Mouse (Mus musculus): Measurements from ENCODE around the gene C1qb. TPM values are rescaled to one million over a fixed set of nuclear protein-coding genes. Genes with fewer than 3 reads are reported as not detected.

C1qb gene
- total RNA-seq, 2 experiments from 2014 or later, result 56.6 to 61.3 TPM

- DNase-seq (ENCODE audit: low spot score in 2 of 2), result no peak
- intact Hi-C loops (cut with DNase I), result no loop called here
These were observed 24.2 kb downstream of the C1qb start for GRCm38 (mm10) chr4:136861806-136862205.

GRCm38 (mm10) chr4:136860022-136860421, 26.0 kb downstream of the C1qb start:
- intact Hi-C loops (cut with DNase I), result no loop called here
- DNase-seq (ENCODE audit: low spot score in 2 of 2), result no peak

DNA sequence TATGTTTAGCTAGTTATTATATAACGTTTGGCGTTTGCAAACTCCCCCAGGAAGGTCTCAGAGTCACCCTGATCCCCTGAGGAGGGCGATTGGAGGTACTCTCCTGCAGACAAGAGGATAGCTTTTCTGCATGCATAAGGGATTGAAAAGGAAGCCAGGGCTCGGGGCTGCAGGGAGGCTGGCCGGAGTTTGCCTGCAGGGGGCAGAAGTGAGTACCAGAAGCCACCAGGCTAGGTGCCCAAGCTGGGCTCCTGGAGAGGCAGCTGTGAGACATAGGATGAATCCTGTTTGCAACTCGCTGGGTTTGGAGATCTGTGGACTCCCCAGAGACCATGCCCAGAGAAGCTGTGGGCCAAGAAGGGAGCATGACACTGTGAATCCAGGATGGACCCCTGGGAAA, 30.9 kb downstream of the C1qb start:
- intact Hi-C loops (cut with DNase I), result no loop called here
- peak in 1 of 2 experiments; percentile 48 for DNase-seq (ENCODE audit: low spot score in 2 of 2)

- no peak for DNase-seq (ENCODE audit: low spot score in 2 of 2)
- intact Hi-C loops (cut with DNase I), result no loop called here
These were observed 33.0 kb downstream of the C1qb start for GRCm38 (mm10) chr4:136852989-136853388.

GRCm38 (mm10) chr4:136852119-136852518, 33.9 kb downstream of the C1qb start:
- intact Hi-C loops (cut with DNase I), result no loop called here
- DNase-seq (ENCODE audit: low spot score in 2 of 2), result no peak

DNA sequence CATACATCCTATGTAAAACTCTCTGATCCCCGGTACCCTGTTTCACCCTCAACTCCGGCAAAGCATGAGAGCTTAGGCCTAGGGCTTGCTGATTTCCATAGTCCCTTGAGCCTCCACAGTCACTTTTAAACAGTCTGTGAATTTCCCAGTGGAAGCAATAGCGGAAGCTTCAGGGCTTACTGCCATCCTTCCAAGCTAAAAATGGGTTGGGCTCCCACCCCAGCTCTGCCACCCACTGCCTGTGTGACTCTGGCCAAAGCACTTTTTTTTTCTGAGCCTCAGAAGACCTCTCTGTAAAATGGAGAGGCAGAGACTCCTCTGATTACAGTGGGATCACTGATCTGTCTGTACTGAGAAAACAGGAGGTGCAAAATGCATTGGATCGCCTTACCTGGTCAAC, 37.4 kb downstream of the C1qb start:
- DNase-seq (ENCODE audit: low spot score in 2 of 2), result peak; percentile 18 to 84
- intact Hi-C loops (cut with DNase I), result no loop called here

DNA sequence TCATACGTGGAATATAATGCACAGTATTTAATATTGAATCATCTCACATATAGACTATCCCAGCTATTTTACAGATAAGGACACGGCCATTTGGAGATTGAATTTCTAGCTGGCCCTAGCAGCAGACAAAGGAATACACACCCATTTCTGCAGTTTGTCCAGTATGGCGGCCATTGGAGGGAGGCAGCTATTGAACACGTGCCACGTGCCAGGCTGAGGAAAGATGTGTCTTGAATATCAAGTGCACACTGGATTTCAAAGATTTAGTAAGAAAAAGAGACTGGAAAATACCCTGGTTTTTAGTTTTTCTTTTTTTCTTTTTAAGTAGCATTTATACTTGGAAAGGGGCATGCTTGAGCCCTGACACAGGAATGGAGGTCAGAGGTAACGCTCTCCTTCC, 38.8 kb downstream of the C1qb start:
- DNase-seq (ENCODE audit: low spot score in 2 of 2), result no peak
- intact Hi-C loops (cut with DNase I), result no loop called here

GRCm38 (mm10) chr4:136842802-136843201, 43.2 kb downstream of the C1qb start:
- no peak for DNase-seq (ENCODE audit: low spot score in 2 of 2)
- intact Hi-C loops (cut with DNase I), result no loop called here

DNA sequence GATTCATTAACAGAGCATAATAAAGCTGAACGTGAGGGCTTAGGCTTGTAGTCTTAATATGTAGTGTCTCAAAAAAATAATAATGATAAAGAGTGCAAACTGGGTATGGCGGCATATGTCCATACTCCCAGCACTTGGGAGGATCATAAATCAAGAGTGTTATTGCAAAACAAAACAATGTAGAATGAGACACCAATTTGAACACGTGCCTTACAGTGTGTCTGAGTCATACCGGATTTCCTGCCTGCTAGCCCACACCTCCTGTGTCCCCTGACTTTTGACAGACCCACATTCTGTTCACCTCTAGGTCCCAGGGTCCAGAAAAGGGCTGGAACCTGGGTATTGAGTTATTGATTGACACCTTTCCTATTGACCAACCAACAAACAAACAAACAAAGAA, 44.0 kb downstream of the C1qb start:
- intact Hi-C loops (cut with DNase I), result no loop called here
- DNase-seq (ENCODE audit: low spot score in 2 of 2), result no peak

- intact Hi-C loops (cut with DNase I), result loop anchor here (1.0 kb wide), 1 partner anchor 163 kb away; no protein-coding TSS in a partner anchor
These were observed 44.9 kb downstream of the C1qb start for GRCm38 (mm10) chr4:136841056-136841455.

GRCm38 (mm10) chr4:136838462-136838861, 47.5 kb downstream of the C1qb start:
- intact Hi-C loops (cut with DNase I), result no loop called here

More at GRCm38 (mm10) chr4:136841056-136841455, 44.9 kb downstream of the C1qb start:
- DNase-seq (ENCODE audit: low spot score in 2 of 2), result peak; percentile 82 to 88

GRCm38 (mm10) chr4:136838026-136838425, 48.0 kb downstream of the C1qb start:
- no peak for DNase-seq (ENCODE audit: low spot score in 2 of 2)
- intact Hi-C loops (cut with DNase I), result no loop called here

More at GRCm38 (mm10) chr4:136838462-136838861, 47.5 kb downstream of the C1qb start:
- no peak for DNase-seq (ENCODE audit: low spot score in 2 of 2)

DNA sequence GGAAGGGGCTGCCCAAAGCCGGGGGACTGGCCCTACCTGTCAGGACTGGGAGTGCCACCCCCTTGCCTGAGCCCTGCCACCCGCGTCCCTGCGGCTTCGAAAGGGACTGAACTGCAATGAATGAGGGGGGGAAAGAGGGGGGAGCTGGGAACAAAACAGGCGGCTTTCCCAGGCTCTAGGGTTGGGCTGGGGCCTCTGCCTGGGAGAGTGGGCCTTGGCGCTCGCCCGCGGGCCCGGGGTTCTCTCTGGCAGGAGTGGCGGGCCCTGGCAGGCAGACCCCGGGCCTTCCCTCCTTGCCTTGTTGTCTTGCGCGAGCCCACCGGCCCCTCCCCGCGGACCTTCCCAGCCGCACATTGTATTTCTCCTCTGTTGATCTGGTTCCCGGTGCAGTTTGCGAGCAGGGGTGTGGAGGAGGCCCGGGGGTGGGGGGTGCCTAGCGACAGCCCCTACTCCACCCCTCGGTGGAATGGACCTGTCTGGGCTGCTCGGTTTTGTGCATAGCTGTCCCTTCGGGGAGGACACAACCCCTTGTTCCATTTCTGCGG, 49.5 kb downstream of the C1qb start:
- no peak for DNase-seq (ENCODE audit: low spot score in 2 of 2)
- intact Hi-C loops (cut with DNase I), result loop anchor here (2.0 kb wide), 1 partner anchor 44 kb away; no protein-coding TSS in a partner anchor

- intact Hi-C loops (cut with DNase I), result loop anchor here (2.0 kb wide), 1 partner anchor 43 kb away; no protein-coding TSS in a partner anchor
- DNase-seq (ENCODE audit: low spot score in 2 of 2), result peak; percentile 78 to 79
These were observed 50.2 kb downstream of the C1qb start, which contains the start of gene Ephb2 for GRCm38 (mm10) chr4:136835621-136836386. Gene Ephb2 (minus strand): TSS chr4:136835988.

GRCm38 (mm10) chr4:136834815-136835620, 51.0 kb downstream of the C1qb start:
- intact Hi-C loops (cut with DNase I), result no loop called here
- DNase-seq (ENCODE audit: low spot score in 2 of 2), result peak in 1 of 2 experiments; percentile 37

DNA sequence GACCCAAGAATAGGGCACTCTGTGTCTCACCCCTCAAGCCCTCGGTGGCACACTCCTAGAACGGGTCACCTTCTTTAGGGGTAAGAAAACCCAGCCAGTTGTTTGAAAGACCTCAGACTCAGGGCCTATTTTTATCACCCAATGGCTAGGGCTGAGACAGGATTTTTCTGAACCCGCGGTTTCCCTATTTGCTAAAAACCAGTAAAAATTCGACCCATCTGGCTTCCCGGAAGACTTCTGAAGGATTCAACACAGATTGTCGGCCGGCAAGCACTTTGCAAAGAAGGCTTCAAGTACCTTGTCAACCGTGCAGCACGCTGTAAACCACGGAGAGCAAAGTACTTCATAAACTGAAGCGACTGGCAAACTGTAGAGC, 51.6 kb downstream of the C1qb start:
- intact Hi-C loops (cut with DNase I), result no loop called here
- no peak for DNase-seq (ENCODE audit: low spot score in 2 of 2)

- intact Hi-C loops (cut with DNase I), result no loop called here
- no peak for DNase-seq (ENCODE audit: low spot score in 2 of 2)
These were observed 52.2 kb downstream of the C1qb start for GRCm38 (mm10) chr4:136833619-136834351.

- intact Hi-C loops (cut with DNase I), result no loop called here
- no peak for DNase-seq (ENCODE audit: low spot score in 2 of 2)
These were observed 53.3 kb downstream of the C1qb start for GRCm38 (mm10) chr4:136832559-136833232.

DNA sequence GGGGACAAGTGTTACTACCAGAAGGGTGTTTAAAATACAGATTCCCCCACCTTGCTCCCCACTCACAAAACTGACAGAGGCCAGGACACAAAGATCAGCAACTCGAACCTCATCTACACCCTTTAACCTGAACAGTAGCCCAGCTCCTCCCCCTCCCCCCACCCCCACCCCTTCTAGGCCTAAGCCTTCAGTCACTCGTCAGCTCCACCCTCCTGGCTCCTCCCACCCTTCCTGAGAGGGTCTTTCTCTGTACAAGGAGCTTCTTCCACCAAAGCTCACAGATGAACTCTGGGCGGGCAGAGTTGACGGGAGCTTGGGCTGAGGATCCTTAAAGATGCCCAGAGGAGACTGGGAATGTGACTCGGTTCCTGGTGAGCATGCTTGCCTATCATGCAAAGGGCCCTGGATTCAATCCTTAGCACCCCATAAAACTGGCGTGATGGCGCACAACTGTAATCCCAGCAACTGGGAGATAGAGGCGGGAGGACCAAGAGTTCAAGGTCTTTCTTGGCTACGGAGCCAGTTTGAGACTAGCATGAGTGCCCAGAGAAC, 55.6 kb downstream of the C1qb start:
- intact Hi-C loops (cut with DNase I), result no loop called here
- DNase-seq (ENCODE audit: low spot score in 2 of 2), result no peak

Data from left cerebral cortex, postnatal 25 days (tissue).